Mouse (Mus musculus) embryonic fibroblast, embryonic 13.5 days (primary cell): ENCODE measurements at regions not wholly inside any gene's neighbourhood (a gene's known extent, or its start where the extent isn't known, plus 50 kb on each side); places are given as distances from the start of the nearest gene placed in this dataset.

Source experiments
- CTCF ChIP-seq: IDR thresholded peaks from 2 replicates; pipeline ENCODE4 v1.5.1; 2011; ENCODE audit warnings: mild to moderate bottlenecking, control low read depth, low read length, moderate library complexity, borderline replicate concordance; ENCODE audit not compliant: insufficient read depth
- POLR2A ChIP-seq: IDR thresholded peaks from 2 replicates; pipeline ENCODE4 v1.6.1; 2011; ENCODE audit warnings: low read depth, mild to moderate bottlenecking, control low read depth, low read length, moderate library complexity

DNA sequence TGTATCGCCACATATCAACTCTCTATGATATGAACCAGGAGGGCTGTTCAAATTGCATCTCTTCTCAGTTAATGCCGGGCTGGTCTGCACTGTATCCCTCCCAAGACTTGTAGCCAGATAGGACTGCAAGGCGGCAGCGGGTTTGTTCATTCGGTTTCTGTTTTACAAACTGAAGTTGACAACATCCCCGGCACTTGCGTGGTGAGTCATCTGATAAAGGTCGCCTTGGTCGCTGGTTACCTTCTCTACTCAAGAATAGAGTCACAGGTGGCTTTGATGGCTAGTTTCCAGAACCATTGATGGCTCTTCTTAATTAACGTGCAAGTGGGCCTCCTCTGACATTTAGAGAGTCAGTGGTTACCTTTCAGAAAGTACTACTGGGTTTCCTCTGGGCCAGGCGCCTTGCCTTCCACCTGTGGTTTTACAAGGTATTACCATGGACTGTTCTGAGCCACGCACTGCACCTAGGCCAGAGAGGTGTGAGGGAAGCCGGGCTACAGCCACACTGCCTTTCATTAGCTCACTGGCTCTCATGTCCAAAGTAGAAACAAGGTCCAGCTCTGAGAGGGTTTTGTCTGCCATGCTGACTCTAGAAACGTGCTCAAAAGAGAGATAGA, 1266.9 kb upstream of the A1bg start:
- no peak for TF ChIP-seq CTCF
- no peak for TF ChIP-seq POLR2A
